ENCODE assay signal across 14 mouse cellular contexts in the genomic region with DNA sequence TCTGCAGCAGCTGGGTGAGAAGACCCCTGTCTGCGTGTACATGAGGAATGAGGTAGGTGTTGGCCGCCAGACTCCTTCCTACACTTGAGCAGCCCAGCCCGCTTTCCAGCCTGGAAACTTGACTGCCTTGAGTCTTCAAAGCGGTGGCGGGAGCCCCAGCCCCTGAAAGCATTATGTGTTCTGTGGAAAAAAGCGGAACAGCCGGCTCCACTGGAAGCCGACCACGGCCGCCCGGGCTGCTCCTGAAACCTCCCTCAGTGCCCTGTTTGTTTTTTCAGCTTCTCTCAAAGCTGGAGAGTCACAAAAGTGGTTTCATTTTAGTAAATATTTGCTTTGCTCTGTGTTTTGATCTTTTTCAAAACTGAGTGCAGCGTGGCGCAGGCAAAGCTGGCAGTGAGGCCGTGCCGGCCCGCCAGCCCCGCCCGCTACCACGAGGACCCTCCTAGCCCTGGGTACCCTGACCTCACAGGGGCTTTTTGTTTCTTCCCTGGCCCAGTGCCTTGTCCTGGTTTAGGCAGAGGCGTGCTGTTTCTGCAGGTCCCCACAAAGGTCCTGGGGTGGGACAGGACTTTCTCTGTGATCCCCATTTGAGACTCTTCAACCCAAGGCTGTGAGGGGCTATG. TPM values are rescaled to one million over a fixed set of nuclear protein-coding genes. Genes with fewer than 3 reads are reported as not detected.
DNase-seq lines count a peak whose midpoint lies in the region; ATAC-seq and TF ChIP-seq lines count a peak whose summit lies in the region.
"Had no signal": no experiment of that assay in that cellular context is flagged by ENCODE, and none has a peak within 500 bp of the region (broad histone marks: within the 10 kb centered on the region; RNA-seq: fewer than 3 reads in every experiment).

No protein-coding gene starts in this region.

- intact Hi-C loops in left cerebral cortex, adult 2 months (cut with DNase I): no loop called here
- intact Hi-C loops in left cerebral cortex, postnatal 25 days (cut with DNase I): no loop called here

- H3K9me3 ChIP-seq in limb, embryonic 14.5 days (ENCODE audit: control insufficient read depth, low read length): no peaks in the 10 kb centered on the region

- H3K27me3 ChIP-seq in cerebellum, adult 2 months (ENCODE audit: control insufficient read depth, insufficient read depth, low read length): no peaks in the 10 kb centered on the region
- no peaks in the 10 kb centered on the region for H3K27me3 ChIP-seq in limb, embryonic 14.5 days (ENCODE audit: control insufficient read depth, insufficient read depth, low read length)

- TF ChIP-seq CTCF in cerebellum, adult 2 months (IDR thresholded peaks at IDR 0.05; ENCODE audit: borderline replicate concordance, insufficient read depth, low read depth, low read length): no peak
- TF ChIP-seq CTCF in left cerebral cortex, adult 2 months (IDR thresholded peaks at IDR 0.05): no peak

- 75% methylated on average over 20 of the region's 20 CpGs for WGBS in cerebellum, adult 2 months
- WGBS in limb, embryonic 14.5 days: 73% methylated on average over 20 of the region's 20 CpGs

- DNase-seq in cerebellum, adult 2 months: no peak
- DNase-seq in cerebellum, adult 11 months: no peak
- no peak for DNase-seq in left cerebral cortex, adult 2 months (ENCODE audit: extremely low spot score in 1 of 2, low spot score in 2 of 2)
- DNase-seq in left cerebral cortex, postnatal 25 days (ENCODE audit: low spot score in 2 of 2): no peak
- DNase-seq in limb, embryonic 14.5 days (ENCODE audit: low spot score): peak; percentile 49
- DNase-seq in lung, postnatal 4 days: peak; percentile 67 to 89
- DNase-seq in cerebellum, postnatal 4 days (ENCODE audit: low spot score in 2 of 2): no peak
- DNase-seq in adrenal gland, postnatal 36 days: no peak
- DNase-seq: cerebellum, adult 9-10 months; kidney, postnatal 14 days had no signal

- TF ChIP-seq POLR2A in cerebellum, adult 2 months (IDR thresholded peaks at IDR 0.05; ENCODE audit: borderline replicate concordance, insufficient read depth, low read length): no peak
- no peak for TF ChIP-seq POLR2A in limb, embryonic 14.5 days (IDR thresholded peaks at IDR 0.05; ENCODE audit: borderline replicate concordance, extremely low read depth, insufficient read depth, insufficient read length)

- 0 out of 2 replicates have a peak overlapping the region, but pooled peaks have one; percentile 44 for H3K27ac ChIP-seq in cerebellum, adult 2 months (ENCODE audit: insufficient read depth, low read length)
- H3K27ac ChIP-seq in left cerebral cortex, adult 2 months: peak overlapping the region; percentile 65
- peak overlapping the region; percentile 63 for H3K27ac ChIP-seq in limb, embryonic 14.5 days (replicated peaks; ENCODE audit: low read depth, low read length)

- H3K4me3 ChIP-seq in cerebellum, adult 2 months (replicated peaks; ENCODE audit: insufficient read depth, low read depth, low read length): no peak overlapping the region
- no peak overlapping the region for H3K4me3 ChIP-seq in left cerebral cortex, adult 2 months
- no peak overlapping the region for H3K4me3 ChIP-seq in limb, embryonic 14.5 days (replicated peaks; ENCODE audit: low read length)
- H3K4me3 ChIP-seq: erythroblast, embryonic 14.5 days had no signal

- peaks cover 62% of the 10 kb centered on the region for H3K36me3 ChIP-seq in limb, embryonic 14.5 days (ENCODE audit: control insufficient read depth, insufficient read depth, low read length)

- H3K4me1 ChIP-seq in cerebellum, adult 2 months (ENCODE audit: control insufficient read depth, insufficient read depth, low read length): peaks cover 6% of the 10 kb centered on the region; the same call in 1 of the 2 replicates
- no peaks in the 10 kb centered on the region for H3K4me1 ChIP-seq in limb, embryonic 14.5 days (ENCODE audit: control insufficient read depth, insufficient read depth, low read length)

- ATAC-seq in limb, embryonic 14.5 days (ENCODE audit: low FRiP score, low read depth): 0 out of 2 replicates have a peak, but pooled peaks have one; percentile 51

- no peak overlapping the region for H3K9ac ChIP-seq in limb, embryonic 14.5 days (ENCODE audit: low read depth, low read length, severe bottlenecking)

- H3K4me2 ChIP-seq in limb, embryonic 14.5 days (replicated peaks; ENCODE audit: low read depth, low read length, severe bottlenecking): no peak overlapping the region

RNA-seq across cellular contexts. Expression of a gene that starts 14.0 kb away (rescaled TPM):
- 56.1 and 59.4 TPM in 2 replicates for polyA plus RNA-seq in cerebellum, adult 2 months (2012; rRNA removed)
- total RNA-seq in left cerebral cortex, adult 2 months (2021): 10 to 100 TPM; 47.4 to 54.9 TPM
- total RNA-seq in left cerebral cortex, postnatal 25 days (2021): 10 to 100 TPM; 51.2 to 53.1 TPM
- polyA plus RNA-seq in limb, embryonic 14.5 days (2012; rRNA removed): 73.9 and 88.6 TPM in 2 replicates
- polyA plus RNA-seq in limb, embryonic 14.5 days (2014; fragmentation: Nextera tagmentation; extraction: Ambion mirVana): 96.1 and 101 TPM in 2 replicates
- 10 to 100 TPM; 71.1 to 95.1 TPM for total RNA-seq in adrenal gland, postnatal 36 days (2021)

RNA-seq across cellular contexts. Expression of a gene that starts 25.8 kb away (rescaled TPM):
- 5.9 TPM in 2 replicates for polyA plus RNA-seq in cerebellum, adult 2 months (2012; rRNA removed)
- 1 to 10 TPM; 4.0 to 7.2 TPM for total RNA-seq in left cerebral cortex, adult 2 months (2021)
- total RNA-seq in left cerebral cortex, postnatal 25 days (2021): 1 to 10 TPM; 4.1 to 4.7 TPM
- 12.8 and 17.7 TPM in 2 replicates for polyA plus RNA-seq in limb, embryonic 14.5 days (2012; rRNA removed)
- polyA plus RNA-seq in limb, embryonic 14.5 days (2014; fragmentation: Nextera tagmentation; extraction: Ambion mirVana): 4.6 and 4.7 TPM in 2 replicates
- 1 to 10 TPM; 8.5 to 9.8 TPM for total RNA-seq in adrenal gland, postnatal 36 days (2021)
- total RNA-seq: megakaryocyte progenitor cell, adult 5-6 weeks; monocyte, adult 5-6 weeks had no signal
- polyA plus RNA-seq: thymus, postnatal 0 days had no signal

RNA-seq across cellular contexts. Expression of a gene that starts 26.8 kb away (rescaled TPM):
- 40.1 and 43.0 TPM in 2 replicates for polyA plus RNA-seq in cerebellum, adult 2 months (2012; rRNA removed)
- 10 to 100 TPM; 18.9 to 21.3 TPM for total RNA-seq in left cerebral cortex, adult 2 months (2021)
- 10 to 100 TPM; 18.0 to 22.7 TPM for total RNA-seq in left cerebral cortex, postnatal 25 days (2021)
- 101 and 107 TPM in 2 replicates for polyA plus RNA-seq in limb, embryonic 14.5 days (2012; rRNA removed)
- polyA plus RNA-seq in limb, embryonic 14.5 days (2014; fragmentation: Nextera tagmentation; extraction: Ambion mirVana): 159 and 161 TPM in 2 replicates
- 10 to 100 TPM; 52.1 to 60.4 TPM for total RNA-seq in adrenal gland, postnatal 36 days (2021)

RNA-seq across cellular contexts. Expression of a gene that starts 27.0 kb away (rescaled TPM):
- polyA plus RNA-seq in cerebellum, adult 2 months (2012; rRNA removed): 86.6 and 96.0 TPM in 2 replicates
- 10 to 100 TPM; 61.4 to 62.3 TPM for total RNA-seq in left cerebral cortex, adult 2 months (2021)
- 10 to 100 TPM; 50.4 to 60.0 TPM for total RNA-seq in left cerebral cortex, postnatal 25 days (2021)
- polyA plus RNA-seq in limb, embryonic 14.5 days (2012; rRNA removed): 91.3 and 98.3 TPM in 2 replicates
- polyA plus RNA-seq in limb, embryonic 14.5 days (2014; fragmentation: Nextera tagmentation; extraction: Ambion mirVana): 48.1 and 51.7 TPM in 2 replicates
- total RNA-seq in adrenal gland, postnatal 36 days (2021): 10 to 100 TPM; 24.3 to 27.7 TPM

RNA-seq across cellular contexts. Expression of a gene that starts 34.5 kb away (rescaled TPM):
- polyA plus RNA-seq in cerebellum, adult 2 months (2012; rRNA removed): 66.1 and 67.0 TPM in 2 replicates
- total RNA-seq in left cerebral cortex, adult 2 months (2021): 10 to 100 TPM; 34.0 to 39.6 TPM
- total RNA-seq in left cerebral cortex, postnatal 25 days (2021): 10 to 100 TPM; 39.4 to 41.0 TPM
- polyA plus RNA-seq in limb, embryonic 14.5 days (2012; rRNA removed): 90.1 and 95.1 TPM in 2 replicates
- polyA plus RNA-seq in limb, embryonic 14.5 days (2014; fragmentation: Nextera tagmentation; extraction: Ambion mirVana): 14.1 and 18.3 TPM in 2 replicates
- 10 to 100 TPM in 1 of 2 experiments, 1 to 10 TPM in 1; 8.2 to 17.0 TPM for total RNA-seq in adrenal gland, postnatal 36 days (2021)

Comparison
In these comparisons a context has a peak if more than half of its experiments do, and no peak if none do; other contexts are left out.
1. DNase-seq: peak in limb, embryonic 14.5 days (single experiment) and lung, postnatal 4 days (2 of 2); none in cerebellum, adult 2 months (0 of 2), cerebellum, adult 11 months (single experiment), left cerebral cortex, adult 2 months (0 of 2), left cerebral cortex, postnatal 25 days (0 of 2), cerebellum, postnatal 4 days (0 of 2) and adrenal gland, postnatal 36 days (0 of 2).
2. Peak in every context shown above with its lines, with median percentiles within 50 percentile points of each other: H3K27ac ChIP-seq.